Mouse (Mus musculus): ENCODE data around the gene Arhgdib. TPM values are rescaled to one million over a fixed set of nuclear protein-coding genes. Genes with fewer than 3 reads are reported as not detected.
"Not testable (repeated sequence)": the region's sequence is repeated elsewhere in the genome, so short reads cannot be mapped to it uniquely, and the experiment has no call there.

The Arhgdib gene
- total RNA-seq (2015; ENCODE audit: low replicate concordance) (1,174 and 1,226 TPM in 2 replicates), total RNA-seq (2017; ENCODE audit: low replicate concordance) (299 and 335 TPM in 2 replicates)

- no peak for ATAC-seq (replicated peaks; ENCODE audit: low FRiP score, poor library complexity, severe bottlenecking)
These were observed at the start of gene Arhgdib for GRCm38 (mm10) chr6:136941051-136942021. TSS of gene Arhgdib (minus strand) at chr6:136941899.

- no peak for ATAC-seq (replicated peaks; ENCODE audit: low FRiP score, poor library complexity, severe bottlenecking)
These were observed 48.9 kb upstream of the Arhgdib start for GRCm38 (mm10) chr6:136990557-136990956.

- ATAC-seq (replicated peaks; ENCODE audit: low FRiP score, poor library complexity, severe bottlenecking): no peak
These were observed 48.3 kb upstream of the Arhgdib start for GRCm38 (mm10) chr6:136989824-136990497.

- ATAC-seq (replicated peaks; ENCODE audit: low FRiP score, poor library complexity, severe bottlenecking): no peak
These were observed 46.9 kb upstream of the Arhgdib start for GRCm38 (mm10) chr6:136988536-136989060.

GRCm38 (mm10) chr6:136986718-136987117, 45.0 kb upstream of the Arhgdib start:
- no peak for ATAC-seq (replicated peaks; ENCODE audit: low FRiP score, poor library complexity, severe bottlenecking)

- no peak for ATAC-seq (replicated peaks; ENCODE audit: low FRiP score, poor library complexity, severe bottlenecking)
These were observed 44.3 kb upstream of the Arhgdib start for GRCm38 (mm10) chr6:136986019-136986418.

- no peak for ATAC-seq (replicated peaks; ENCODE audit: low FRiP score, poor library complexity, severe bottlenecking)
These were observed 41.5 kb upstream of the Arhgdib start for GRCm38 (mm10) chr6:136983201-136983600.

GRCm38 (mm10) chr6:136982581-136982980, 40.9 kb upstream of the Arhgdib start:
- ATAC-seq (replicated peaks; ENCODE audit: low FRiP score, poor library complexity, severe bottlenecking): no peak

GRCm38 (mm10) chr6:136980331-136980746, 38.6 kb upstream of the Arhgdib start:
- ATAC-seq (replicated peaks; ENCODE audit: low FRiP score, poor library complexity, severe bottlenecking): no peak

- no peak for ATAC-seq (replicated peaks; ENCODE audit: low FRiP score, poor library complexity, severe bottlenecking)
These were observed 37.8 kb upstream of the Arhgdib start for GRCm38 (mm10) chr6:136979274-136980082.

GRCm38 (mm10) chr6:136968877-136969276, 27.2 kb upstream of the Arhgdib start:
- ATAC-seq (replicated peaks; ENCODE audit: low FRiP score, poor library complexity, severe bottlenecking): not testable (repeated sequence)

GRCm38 (mm10) chr6:136967466-136967865, 25.8 kb upstream of the Arhgdib start:
- ATAC-seq (replicated peaks; ENCODE audit: low FRiP score, poor library complexity, severe bottlenecking): no peak

- ATAC-seq (replicated peaks; ENCODE audit: low FRiP score, poor library complexity, severe bottlenecking): no peak
These were observed 24.2 kb upstream of the Arhgdib start for GRCm38 (mm10) chr6:136965912-136966311.

- no peak for ATAC-seq (replicated peaks; ENCODE audit: low FRiP score, poor library complexity, severe bottlenecking)
These were observed 23.2 kb upstream of the Arhgdib start for GRCm38 (mm10) chr6:136964609-136965510.

- ATAC-seq (replicated peaks; ENCODE audit: low FRiP score, poor library complexity, severe bottlenecking): no peak
These were observed 21.3 kb upstream of the Arhgdib start for GRCm38 (mm10) chr6:136962957-136963356.

- ATAC-seq (replicated peaks; ENCODE audit: low FRiP score, poor library complexity, severe bottlenecking): no peak
These were observed 17.4 kb upstream of the Arhgdib start for GRCm38 (mm10) chr6:136959131-136959530.

- ATAC-seq (replicated peaks; ENCODE audit: low FRiP score, poor library complexity, severe bottlenecking): no peak
These were observed 15.4 kb upstream of the Arhgdib start for GRCm38 (mm10) chr6:136957062-136957461.

GRCm38 (mm10) chr6:136955240-136955639, 13.5 kb upstream of the Arhgdib start:
- no peak for ATAC-seq (replicated peaks; ENCODE audit: low FRiP score, poor library complexity, severe bottlenecking)

GRCm38 (mm10) chr6:136954715-136955114, 13.0 kb upstream of the Arhgdib start:
- ATAC-seq (replicated peaks; ENCODE audit: low FRiP score, poor library complexity, severe bottlenecking): no peak
